Mouse (Mus musculus): ENCODE data around the gene Vmn1r231.

Vmn1r231 gene

DNA sequence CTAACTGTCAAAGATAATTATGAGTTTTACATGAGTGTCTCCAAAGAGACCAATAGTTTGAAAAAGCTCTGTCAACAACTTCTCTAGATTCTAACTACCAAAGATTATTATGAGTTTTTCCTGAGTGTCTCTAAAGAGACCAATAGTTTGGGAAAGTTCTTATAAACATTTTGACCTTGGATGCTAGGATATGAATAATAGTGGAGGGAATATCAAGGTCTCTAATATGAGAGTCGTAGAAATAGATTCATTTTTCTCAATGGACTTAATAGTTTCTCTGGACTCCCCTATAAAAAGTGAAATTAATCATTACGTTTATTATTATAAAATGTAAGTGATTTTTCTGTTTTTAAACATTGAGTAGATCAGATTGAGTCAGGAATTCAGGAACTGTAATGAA lies at the start of gene Vmn1r231:
Vmn1r231 (minus strand) TSS at position 101 of the 400 bp plus-strand sequence.
- DNase-seq, result no peak

GRCm38 (mm10) chr17:20946636-20947035 lies 41.7 kb upstream of the Vmn1r231 start:
- DNase-seq, result no peak

DNA sequence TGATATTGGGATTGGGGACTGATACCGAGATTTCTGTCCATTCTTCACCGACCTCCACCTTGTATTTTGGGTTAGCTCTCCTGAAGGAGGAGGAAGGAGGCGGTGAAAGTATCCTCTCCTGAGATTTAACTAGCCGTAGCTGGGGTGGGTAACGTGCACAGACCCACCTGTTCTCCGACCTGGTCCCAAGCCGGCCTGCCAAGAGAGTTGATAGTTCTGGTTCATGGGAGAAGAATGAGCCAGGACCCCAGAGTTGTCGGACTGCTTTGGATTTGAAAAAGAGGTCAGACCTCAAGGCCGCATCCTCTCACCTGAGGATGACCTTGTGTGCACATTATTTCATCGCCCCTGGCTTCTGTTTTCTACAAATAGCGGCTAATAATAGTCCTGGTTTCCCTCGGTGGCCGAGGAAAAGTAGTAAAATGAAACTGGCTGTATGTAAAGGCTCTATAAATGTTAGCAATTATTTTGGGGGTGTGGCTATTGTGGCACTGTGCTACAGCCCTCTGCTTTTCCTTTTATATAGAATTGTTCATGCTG lies 41.2 kb upstream of the Vmn1r231 start:
- DNase-seq, result peak; percentile 26

DNA sequence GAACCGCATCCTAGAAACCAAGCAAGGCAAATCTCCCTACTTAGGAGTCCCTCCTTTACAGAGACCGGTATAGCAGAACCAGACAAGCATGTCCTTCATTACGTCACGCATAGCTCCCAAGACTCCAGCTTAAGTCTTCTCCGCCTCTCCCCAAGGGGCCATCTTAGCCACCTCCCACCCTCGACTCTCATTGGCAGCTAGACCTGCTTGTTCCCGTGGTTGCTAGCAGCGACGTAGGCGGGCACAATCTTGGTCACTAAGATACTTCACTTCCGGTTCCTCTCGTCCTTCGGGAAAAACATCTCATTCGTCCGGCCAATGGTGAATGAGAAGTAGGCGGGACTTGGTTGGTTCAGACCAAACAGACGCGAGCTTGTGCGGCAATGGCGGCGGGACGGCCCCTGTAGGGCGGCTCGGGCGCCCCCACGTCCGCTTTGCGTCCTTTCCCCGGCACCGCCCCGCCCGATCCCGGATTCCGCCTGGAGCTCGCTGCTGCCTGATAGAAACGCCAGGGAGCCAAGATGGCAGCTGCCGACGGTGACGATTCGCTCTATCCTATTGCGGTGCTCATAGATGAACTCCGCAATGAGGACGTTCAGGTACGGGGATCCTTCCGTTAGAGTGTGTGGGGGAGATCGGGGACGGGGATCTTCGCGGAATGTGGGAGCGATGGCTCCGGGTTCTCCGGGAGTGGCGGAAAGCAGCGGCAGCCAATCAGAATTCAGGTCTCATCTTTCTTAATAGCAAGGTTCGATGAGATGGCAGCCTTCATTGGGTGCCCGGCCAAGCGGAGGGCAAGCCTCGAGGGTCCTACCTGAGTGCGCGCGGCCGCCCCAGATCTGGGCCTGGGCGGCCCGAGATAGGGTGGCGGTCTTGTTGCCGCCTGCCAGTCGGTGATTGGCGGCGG lies 40.3 kb upstream of the Vmn1r231 start, which contains the start of gene Ppp2r1a:
Ppp2r1a (plus strand) TSS at position 327 of the 907 bp plus-strand sequence.
- DNase-seq, result peak; percentile 100

DNA sequence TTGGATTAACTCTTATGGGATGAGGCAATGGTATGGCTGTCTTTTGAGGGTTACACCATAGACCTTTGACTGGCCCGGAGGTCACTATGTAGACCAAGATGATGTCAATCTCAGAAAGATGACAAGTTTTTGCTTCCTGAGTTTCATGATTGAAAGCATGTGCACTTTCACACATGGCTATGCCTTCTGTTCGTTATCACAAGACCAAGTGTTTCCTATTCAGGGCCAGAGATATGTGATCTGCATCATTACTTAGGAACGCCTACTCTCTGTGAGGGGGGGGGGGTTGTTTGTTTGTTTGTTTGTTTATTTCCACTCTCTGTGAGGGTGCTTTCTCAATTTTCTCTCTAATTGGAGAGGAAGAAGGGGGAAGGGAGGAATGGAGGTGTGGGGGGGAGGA lies 39.3 kb upstream of the Vmn1r231 start:
- DNase-seq, result no peak

GRCm38 (mm10) chr17:20919614-20920013 lies 14.7 kb upstream of the Vmn1r231 start, which contains the start of gene Vmn1r232:
Gene Vmn1r232, minus strand, starts transcription at chr17:20919714.
- DNase-seq, result no peak

GRCm38 (mm10) chr17:20840144-20840543 lies 64.7 kb downstream of the Vmn1r231 start, which contains the start of gene Vmn1r230:
Gene Vmn1r230, plus strand, starts transcription at chr17:20840444.
- DNase-seq, result no peak
